Mouse (Mus musculus): ENCODE results near the gene Ntsr1.

- TF ChIP-seq POLR2A (IDR thresholded peaks at IDR 0.05; ENCODE audit: borderline replicate concordance, extremely low read depth, insufficient read depth, insufficient read length, poor library complexity, severe bottlenecking) (no peak), CTCF (IDR thresholded peaks at IDR 0.05; ENCODE audit: borderline replicate concordance, extremely low read depth, insufficient read depth, insufficient read length) (no peak)
Observed at GRCm38 (mm10) chr2:180543675-180544074, 43.9 kb downstream of the Ntsr1 start.

Measured in brain, embryonic 14.5 days (tissue).